Mouse (Mus musculus): Measurements from ENCODE around the gene Plce1. TPM values are rescaled to one million over a fixed set of nuclear protein-coding genes. Genes with fewer than 3 reads are reported as not detected.
A peak's percentile ranks its signal among the peaks of the same experiment; 100 is the strongest.

The Plce1 gene
- polyA plus RNA-seq, 1 experiment from 2014 or later, result 2.0 TPM

GRCm38 (mm10) chr19:38757161-38757560 lies 276.3 kb downstream of the Plce1 start:
- TF ChIP-seq EP300 (IDR thresholded peaks at IDR 0.05) (no peak), CTCF (IDR thresholded peaks at IDR 0.05) (no peak)
- Histone ChIP-seq H3K27me3 (replicated peaks; ENCODE audit: insufficient read depth, low read length) (no peaks in the 10 kb centered on the region), H3K4me3 (ENCODE audit: low read depth, low read length) (no peak overlapping the region), H3K36me3 (ENCODE audit: insufficient read depth, low read length) (no peaks in the 10 kb centered on the region), H3K9me3 (ENCODE audit: low read length) (no peaks in the 10 kb centered on the region), H3K9ac (replicated peaks; ENCODE audit: low read depth) (no peak overlapping the region), H3K4me2 (replicated peaks; ENCODE audit: low read depth, low read length) (no peak overlapping the region), H3K4me1 (ENCODE audit: insufficient read depth, low read depth, low read length) (no peaks in the 10 kb centered on the region), H3K27ac (ENCODE audit: low read length) (no peak overlapping the region)
- no peak for DNase-seq (ENCODE audit: low spot score)
- 66% methylated on average over 3 of the region's 3 CpGs for WGBS
- ATAC-seq, result no peak

GRCm38 (mm10) chr19:38758056-38758455 lies 277.1 kb downstream of the Plce1 start:
- WGBS, result 62% methylated on average over 5 of the region's 5 CpGs
- H3K27me3 ChIP-seq (replicated peaks; ENCODE audit: insufficient read depth, low read length), result no peaks in the 10 kb centered on the region
- DNase-seq (ENCODE audit: low spot score), result no peak
- H3K36me3 ChIP-seq (ENCODE audit: insufficient read depth, low read length), result no peaks in the 10 kb centered on the region
- ATAC-seq, result no peak
- no peaks in the 10 kb centered on the region for H3K4me1 ChIP-seq (ENCODE audit: insufficient read depth, low read depth, low read length)
- H3K9me3 ChIP-seq (ENCODE audit: low read length), result no peaks in the 10 kb centered on the region
- H3K4me3 ChIP-seq (ENCODE audit: low read depth, low read length), result no peak overlapping the region
- TF ChIP-seq CTCF (IDR thresholded peaks at IDR 0.05) (no peak), EP300 (IDR thresholded peaks at IDR 0.05) (no peak)
- H3K27ac ChIP-seq (ENCODE audit: low read length), result no peak overlapping the region
- no peak overlapping the region for H3K9ac ChIP-seq (replicated peaks; ENCODE audit: low read depth)
- no peak overlapping the region for H3K4me2 ChIP-seq (replicated peaks; ENCODE audit: low read depth, low read length)

GRCm38 (mm10) chr19:38758685-38759472 lies 278.0 kb downstream of the Plce1 start:
- ATAC-seq (no peak), DNase-seq (ENCODE audit: low spot score) (no peak)
- Histone ChIP-seq H3K9ac (replicated peaks; ENCODE audit: low read depth) (no peak overlapping the region), H3K27ac (ENCODE audit: low read length) (no peak overlapping the region), H3K36me3 (ENCODE audit: insufficient read depth, low read length) (no peaks in the 10 kb centered on the region), H3K4me3 (ENCODE audit: low read depth, low read length) (no peak overlapping the region), H3K4me2 (replicated peaks; ENCODE audit: low read depth, low read length) (no peak overlapping the region), H3K9me3 (ENCODE audit: low read length) (no peaks in the 10 kb centered on the region), H3K4me1 (ENCODE audit: insufficient read depth, low read depth, low read length) (no peaks in the 10 kb centered on the region), H3K27me3 (replicated peaks; ENCODE audit: insufficient read depth, low read length) (no peaks in the 10 kb centered on the region)
- TF ChIP-seq CTCF (IDR thresholded peaks at IDR 0.05) (no peak), EP300 (IDR thresholded peaks at IDR 0.05) (no peak)
- 48% methylated on average over 7 of the region's 7 CpGs for WGBS

- no peaks in the 10 kb centered on the region for H3K27me3 ChIP-seq (replicated peaks; ENCODE audit: insufficient read depth, low read length)
- no peak for TF ChIP-seq EP300 (IDR thresholded peaks at IDR 0.05)
- TF ChIP-seq CTCF (IDR thresholded peaks at IDR 0.05), result no peak
- no peaks in the 10 kb centered on the region for H3K9me3 ChIP-seq (ENCODE audit: low read length)
- H3K36me3 ChIP-seq (ENCODE audit: insufficient read depth, low read length), result no peaks in the 10 kb centered on the region
- WGBS, result 56% methylated on average over 3 of the region's 3 CpGs
- DNase-seq (ENCODE audit: low spot score) (no peak), ATAC-seq (0 out of 2 replicates have a peak, but pooled peaks have one; percentile 4)
- H3K4me2 ChIP-seq (replicated peaks; ENCODE audit: low read depth, low read length), result no peak overlapping the region
- H3K27ac ChIP-seq (ENCODE audit: low read length), result no peak overlapping the region
- no peaks in the 10 kb centered on the region for H3K4me1 ChIP-seq (ENCODE audit: insufficient read depth, low read depth, low read length)
- no peak overlapping the region for H3K9ac ChIP-seq (replicated peaks; ENCODE audit: low read depth)
- H3K4me3 ChIP-seq (ENCODE audit: low read depth, low read length), result no peak overlapping the region
These were observed 279.5 kb downstream of the Plce1 start for GRCm38 (mm10) chr19:38760441-38760840.

GRCm38 (mm10) chr19:38766306-38766705 lies 285.4 kb downstream of the Plce1 start:
- Histone ChIP-seq H3K27ac (ENCODE audit: low read length) (no peak overlapping the region), H3K9ac (replicated peaks; ENCODE audit: low read depth) (no peak overlapping the region), H3K27me3 (replicated peaks; ENCODE audit: insufficient read depth, low read length) (no peaks in the 10 kb centered on the region), H3K4me2 (replicated peaks; ENCODE audit: low read depth, low read length) (no peak overlapping the region), H3K4me3 (ENCODE audit: low read depth, low read length) (no peak overlapping the region), H3K9me3 (ENCODE audit: low read length) (no peaks in the 10 kb centered on the region), H3K36me3 (ENCODE audit: insufficient read depth, low read length) (no peaks in the 10 kb centered on the region), H3K4me1 (ENCODE audit: insufficient read depth, low read depth, low read length) (no peaks in the 10 kb centered on the region)
- DNase-seq (ENCODE audit: low spot score) (no peak), ATAC-seq (no peak)
- TF ChIP-seq EP300 (IDR thresholded peaks at IDR 0.05) (no peak), CTCF (IDR thresholded peaks at IDR 0.05) (no peak)
- WGBS, result 51% methylated on average over 2 of the region's 2 CpGs

- Histone ChIP-seq H3K9ac (replicated peaks; ENCODE audit: low read depth) (no peak overlapping the region), H3K9me3 (ENCODE audit: low read length) (no peaks in the 10 kb centered on the region), H3K4me1 (ENCODE audit: insufficient read depth, low read depth, low read length) (no peaks in the 10 kb centered on the region; the same call in 1 of the 2 replicates), H3K4me3 (ENCODE audit: low read depth, low read length) (no peak overlapping the region), H3K27me3 (replicated peaks; ENCODE audit: insufficient read depth, low read length) (no peaks in the 10 kb centered on the region), H3K36me3 (ENCODE audit: insufficient read depth, low read length) (no peaks in the 10 kb centered on the region), H3K27ac (ENCODE audit: low read length) (no peak overlapping the region), H3K4me2 (replicated peaks; ENCODE audit: low read depth, low read length) (no peak overlapping the region)
- ATAC-seq (no peak), DNase-seq (ENCODE audit: low spot score) (peak; percentile 37)
- TF ChIP-seq CTCF (IDR thresholded peaks at IDR 0.05) (peak; percentile 75), EP300 (IDR thresholded peaks at IDR 0.05) (no peak)
- 43% methylated on average over 4 of the region's 4 CpGs for WGBS
These were observed 294.6 kb downstream of the Plce1 start for GRCm38 (mm10) chr19:38775548-38775947.

All from lung, postnatal 0 days (tissue).